Mouse (Mus musculus): ENCODE measurements at regions not wholly inside any gene's neighbourhood (a gene's known extent, or its start where the extent isn't known, plus 50 kb on each side); places are given as distances from the start of the nearest gene placed in this dataset.

GRCm38 (mm10) chr5:133218801-133219200, 675.7 kb upstream of the Auts2 start:
- H3K4me3 ChIP-seq (replicated peaks in 1 of 3; ENCODE audit: low read depth in 2 of 3, low read length in 2 of 3, poor library complexity in 1 of 3), result no peak overlapping the region

GRCm38 (mm10) chr5:133198546-133198945, 655.4 kb upstream of the Auts2 start:
- no peaks in the 10 kb centered on the region for H3K36me3 ChIP-seq (replicated peaks in 1 of 2; ENCODE audit: control insufficient read depth in 1 of 2, insufficient read depth in 1 of 2, low read length in 1 of 2)
- H3K27ac ChIP-seq (ENCODE audit: insufficient read depth, low read depth), result no peak overlapping the region
- in situ Hi-C loops (cut with MboI; ENCODE audit: low pct_ligation_motif_present, low pct_unique_long_range_greater_than_20kb, low sequenced_read_pairs), result no loop called here
- TF ChIP-seq MAZ (IDR thresholded peaks at IDR 0.05; ENCODE audit: low read depth, low read length), result no peak
- TF ChIP-seq NRF1 (IDR thresholded peaks at IDR 0.05; ENCODE audit: low read depth, low read length), result no peak
- no peak for TF ChIP-seq JUND (conservative IDR thresholded peaks at IDR 0.05; ENCODE audit: low read depth, low read length)
- no peak for TF ChIP-seq ZKSCAN1 (IDR thresholded peaks at IDR 0.05; ENCODE audit: borderline replicate concordance, low read depth, low read length)
- TF ChIP-seq USF1 (IDR thresholded peaks at IDR 0.05; ENCODE audit: low read depth, low read length), result no peak
- no peak for TF ChIP-seq RAD21 (IDR thresholded peaks at IDR 0.05; ENCODE audit: low read depth, low read length)
- no peak for TF ChIP-seq KAT2A (IDR thresholded peaks at IDR 0.05; ENCODE audit: insufficient replicate concordance, low read length)
- no peaks in the 10 kb centered on the region for H3K27me3 ChIP-seq (replicated peaks)
- no peaks in the 10 kb centered on the region for H3K4me1 ChIP-seq (ENCODE audit: control insufficient read depth in 1 of 2, insufficient read depth in 2 of 2)
- H3K4me2 ChIP-seq (ENCODE audit: insufficient read depth, low read depth, poor library complexity, severe bottlenecking), result no peak overlapping the region
- no peak overlapping the region for H3K4me3 ChIP-seq (replicated peaks in 1 of 3; ENCODE audit: low read depth in 2 of 3, low read length in 2 of 3, poor library complexity in 1 of 3)
- no peak for DNase-seq (ENCODE audit: extremely low read depth)
- H3K79me2 ChIP-seq (replicated peaks; ENCODE audit: control insufficient read depth, extremely low read depth, insufficient read depth, poor library complexity, severe bottlenecking), result no peaks in the 10 kb centered on the region
- H3K9ac ChIP-seq (ENCODE audit: insufficient read depth, low read depth), result no peak overlapping the region
- H3K9me3 ChIP-seq (replicated peaks; ENCODE audit: low read length), result peaks cover 45% of the 10 kb centered on the region
- dilution Hi-C loops (cut with MboI; ENCODE audit: extremely low pct_ligation_motif_present, extremely low pct_unique_long_range_greater_than_20kb, low sequenced_read_pairs), result no loop called here

More at GRCm38 (mm10) chr5:133218801-133219200, 675.7 kb upstream of the Auts2 start:
- no peak for DNase-seq (ENCODE audit: extremely low read depth)
- no peak overlapping the region for H3K27ac ChIP-seq (ENCODE audit: insufficient read depth, low read depth)
- dilution Hi-C loops (cut with MboI; ENCODE audit: extremely low pct_ligation_motif_present, extremely low pct_unique_long_range_greater_than_20kb, low sequenced_read_pairs), result no loop called here
- no peaks in the 10 kb centered on the region for H3K27me3 ChIP-seq (replicated peaks)
- no peak overlapping the region for H3K4me2 ChIP-seq (ENCODE audit: insufficient read depth, low read depth, poor library complexity, severe bottlenecking)
- TF ChIP-seq UBTF (IDR thresholded peaks at IDR 0.05; ENCODE audit: low read depth, low read length) (no peak), MAFK (IDR thresholded peaks at IDR 0.05; ENCODE audit: insufficient replicate concordance, low read length) (no peak), ELF1 (IDR thresholded peaks at IDR 0.05; ENCODE audit: low read depth, low read length) (no peak), HCFC1 (IDR thresholded peaks at IDR 0.05; ENCODE audit: low read depth, low read length) (no peak), USF1 (IDR thresholded peaks at IDR 0.05; ENCODE audit: low read depth, low read length) (no peak), CHD2 (IDR thresholded peaks at IDR 0.05; ENCODE audit: low read length) (no peak)
- H3K9ac ChIP-seq (ENCODE audit: insufficient read depth, low read depth), result no peak overlapping the region
- in situ Hi-C loops (cut with MboI; ENCODE audit: low pct_ligation_motif_present, low pct_unique_long_range_greater_than_20kb, low sequenced_read_pairs), result no loop called here
- no peaks in the 10 kb centered on the region for H3K36me3 ChIP-seq (replicated peaks in 1 of 2; ENCODE audit: control insufficient read depth in 1 of 2, insufficient read depth in 1 of 2, low read length in 1 of 2)
- no peaks in the 10 kb centered on the region for H3K4me1 ChIP-seq (ENCODE audit: control insufficient read depth in 1 of 2, insufficient read depth in 2 of 2)
- H3K9me3 ChIP-seq (replicated peaks; ENCODE audit: low read length), result peaks cover 59% of the 10 kb centered on the region
- H3K79me2 ChIP-seq (replicated peaks; ENCODE audit: control insufficient read depth, extremely low read depth, insufficient read depth, poor library complexity, severe bottlenecking), result no peaks in the 10 kb centered on the region

GRCm38 (mm10) chr5:133189798-133190571, 646.8 kb upstream of the Auts2 start:
- in situ Hi-C loops (cut with MboI; ENCODE audit: low pct_ligation_motif_present, low pct_unique_long_range_greater_than_20kb, low sequenced_read_pairs) (no loop called here), dilution Hi-C loops (cut with MboI; ENCODE audit: extremely low pct_ligation_motif_present, extremely low pct_unique_long_range_greater_than_20kb, low sequenced_read_pairs) (no loop called here)

More at GRCm38 (mm10) chr5:133189798-133190571, 646.8 kb upstream of the Auts2 start:
- Histone ChIP-seq H3K9ac (ENCODE audit: insufficient read depth, low read depth) (no peak overlapping the region), H3K9me3 (replicated peaks; ENCODE audit: low read length) (peaks cover 62% of the 10 kb centered on the region), H3K27ac (ENCODE audit: insufficient read depth, low read depth) (no peak overlapping the region), H3K4me1 (ENCODE audit: control insufficient read depth in 1 of 2, insufficient read depth in 2 of 2) (no peaks in the 10 kb centered on the region), H3K27me3 (replicated peaks) (no peaks in the 10 kb centered on the region), H3K4me2 (ENCODE audit: insufficient read depth, low read depth, poor library complexity, severe bottlenecking) (no peak overlapping the region), H3K36me3 (replicated peaks in 1 of 2; ENCODE audit: control insufficient read depth in 1 of 2, insufficient read depth in 1 of 2, low read length in 1 of 2) (no peaks in the 10 kb centered on the region), H3K79me2 (replicated peaks; ENCODE audit: control insufficient read depth, extremely low read depth, insufficient read depth, poor library complexity, severe bottlenecking) (no peaks in the 10 kb centered on the region), H3K4me3 (replicated peaks in 1 of 3; ENCODE audit: low read depth in 2 of 3, low read length in 2 of 3, poor library complexity in 1 of 3) (no peak overlapping the region)
- no peak for DNase-seq (ENCODE audit: extremely low read depth)
- no peak for TF ChIP-seq MAFK (IDR thresholded peaks at IDR 0.05; ENCODE audit: insufficient replicate concordance, low read length)

Measured in CH12.LX (cell line).